Mouse (Mus musculus): ENCODE data around the gene Coro2b.
"Not testable (repeated sequence)": the region's sequence is repeated elsewhere in the genome, so short reads cannot be mapped to it uniquely, and the experiment has no call there.

Coro2b gene

DNA sequence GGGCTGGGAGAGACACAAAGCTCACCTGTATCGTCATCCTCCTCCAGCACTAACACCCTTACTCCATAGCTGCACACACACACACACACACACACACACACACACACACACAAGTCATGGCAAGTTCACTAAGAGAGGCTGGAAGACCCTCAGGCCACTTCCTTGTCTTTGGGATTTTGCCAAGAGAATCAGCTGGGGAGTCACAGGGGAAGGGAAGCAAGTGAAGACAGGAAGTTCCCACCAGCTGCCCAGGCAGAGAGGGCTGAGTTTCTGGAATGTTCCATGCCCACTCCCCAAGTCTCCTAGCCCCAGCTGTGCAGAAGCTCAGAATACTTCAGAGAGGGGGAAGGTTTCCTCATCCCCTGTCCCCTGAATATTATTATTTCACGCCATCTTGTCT, 62.6 kb downstream of the Coro2b start:
- no peak for DNase-seq (ENCODE audit: low spot score in 2 of 2)

DNA sequence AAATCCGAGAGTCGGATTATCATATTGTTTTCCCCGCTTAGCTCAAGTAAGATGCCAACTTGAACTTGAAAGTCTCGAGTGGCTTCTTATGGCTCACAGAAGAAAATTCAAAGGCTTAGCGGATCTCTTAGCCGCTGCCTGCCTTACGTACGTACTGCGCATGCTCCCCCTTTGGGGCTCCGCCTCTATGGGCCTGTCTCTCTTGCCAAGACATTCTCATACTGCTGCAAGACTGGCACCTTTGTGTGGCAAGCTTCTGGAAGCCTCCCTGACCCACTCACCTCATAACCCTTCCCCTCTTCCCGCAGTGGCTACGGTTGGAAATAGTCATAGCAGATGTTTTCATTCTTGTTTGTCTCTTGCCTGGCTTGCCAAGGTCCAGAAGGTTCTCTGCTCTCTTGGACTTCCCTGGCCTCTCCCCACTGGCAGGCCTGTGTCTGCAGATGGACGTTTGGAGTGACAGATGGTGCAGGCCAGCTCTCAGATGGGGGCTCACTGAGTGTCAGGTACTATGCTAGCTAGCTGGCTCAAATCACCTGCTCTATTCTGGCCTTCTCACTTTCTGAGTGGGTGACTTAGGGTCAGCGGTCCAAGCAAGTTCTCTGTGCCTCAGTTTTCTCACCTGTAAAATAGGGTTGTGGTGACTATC, 65.2 kb downstream of the Coro2b start:
- no peak for DNase-seq (ENCODE audit: low spot score in 2 of 2)

DNA sequence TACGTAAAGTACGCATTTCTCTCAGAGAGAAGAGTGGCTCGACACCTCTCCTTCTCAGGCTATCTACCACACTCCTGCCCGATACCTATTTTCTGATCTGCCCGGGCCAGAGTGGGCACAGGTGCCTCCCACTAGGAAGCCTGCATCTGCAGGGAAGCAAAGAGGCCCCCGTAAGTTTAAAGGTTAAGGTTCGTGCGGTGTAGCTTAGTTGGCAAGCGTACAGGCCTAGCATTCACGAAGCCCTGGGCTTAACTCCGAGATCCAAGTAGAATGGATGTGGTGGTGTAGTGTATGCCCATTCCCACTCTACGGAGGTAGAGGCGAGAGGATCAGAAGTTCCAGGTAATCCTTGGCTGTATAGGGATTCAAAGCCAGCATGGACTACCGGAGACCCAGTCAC, 65.8 kb downstream of the Coro2b start:
- DNase-seq (ENCODE audit: low spot score in 2 of 2), result no peak

GRCm38 (mm10) chr9:62470398-62470797, 66.4 kb downstream of the Coro2b start:
- peak; percentile 63 to 67 for DNase-seq (ENCODE audit: low spot score in 2 of 2)

GRCm38 (mm10) chr9:62469696-62470095, 67.1 kb downstream of the Coro2b start:
- DNase-seq (ENCODE audit: low spot score in 2 of 2), result no peak

GRCm38 (mm10) chr9:62469143-62469542, 67.7 kb downstream of the Coro2b start:
- DNase-seq (ENCODE audit: low spot score in 2 of 2), result no peak

DNA sequence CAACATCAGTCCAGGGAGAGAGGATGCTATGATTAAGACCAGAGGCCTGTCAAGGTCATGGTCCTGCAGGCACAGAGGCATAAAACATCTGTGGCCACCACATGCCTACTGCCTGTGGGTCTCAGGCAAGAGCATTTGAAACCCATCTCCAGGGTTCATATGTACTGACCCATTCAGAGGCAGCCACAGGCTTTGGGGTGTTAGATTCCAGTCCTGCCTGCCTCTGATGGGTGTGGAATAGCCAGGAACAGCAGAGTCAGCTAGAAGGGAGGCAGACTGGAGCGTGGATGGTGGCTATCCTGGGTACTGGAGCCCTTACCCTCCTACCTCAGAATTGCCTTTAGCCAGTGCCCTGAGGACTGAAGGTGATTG, 69.4 kb downstream of the Coro2b start:
- DNase-seq (ENCODE audit: low spot score in 2 of 2), result no peak

- no peak for DNase-seq (ENCODE audit: low spot score in 2 of 2)
Observed at GRCm38 (mm10) chr9:62466742-62467412, 70.0 kb downstream of the Coro2b start.

DNA sequence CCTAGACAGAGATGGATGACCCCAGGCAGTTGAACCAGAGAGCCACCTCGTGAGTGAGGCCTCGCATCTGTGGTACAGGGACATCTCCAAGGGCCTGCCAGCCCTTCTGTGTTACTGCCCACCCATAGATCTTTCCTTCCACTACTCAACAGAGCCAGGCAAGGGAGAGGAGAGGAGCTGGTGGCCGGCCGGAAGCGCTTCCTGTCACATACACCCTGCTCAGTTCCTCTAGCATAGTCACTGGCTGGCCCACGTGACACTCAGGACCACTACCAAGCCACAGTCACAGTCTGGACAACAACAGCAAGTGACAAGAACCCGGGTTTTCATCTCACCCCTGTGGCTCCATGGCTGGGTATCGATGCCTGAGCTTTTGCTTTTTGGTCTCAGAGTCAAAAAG, 70.8 kb downstream of the Coro2b start:
- DNase-seq (ENCODE audit: low spot score in 2 of 2), result no peak

DNA sequence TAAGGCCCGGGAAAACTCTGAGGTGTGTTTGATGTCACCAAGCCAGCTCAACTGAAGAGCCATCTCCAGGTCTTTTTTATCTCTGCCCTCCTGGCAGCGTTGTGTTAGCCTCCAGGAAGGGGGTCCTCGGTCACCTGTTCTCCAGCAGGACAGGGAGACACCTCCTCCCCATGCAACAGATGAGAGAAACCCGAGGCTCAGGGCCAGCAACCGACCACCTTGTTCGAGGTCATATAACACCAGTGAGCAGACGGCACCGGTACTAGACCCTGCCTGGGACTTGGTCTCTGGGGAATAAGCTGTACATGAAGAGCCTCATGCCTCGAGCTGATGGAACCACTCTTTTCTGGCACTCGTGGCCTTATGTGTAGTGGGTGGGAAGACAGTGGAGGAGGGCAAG, 72.1 kb downstream of the Coro2b start:
- no peak for DNase-seq (ENCODE audit: low spot score in 2 of 2)

DNA sequence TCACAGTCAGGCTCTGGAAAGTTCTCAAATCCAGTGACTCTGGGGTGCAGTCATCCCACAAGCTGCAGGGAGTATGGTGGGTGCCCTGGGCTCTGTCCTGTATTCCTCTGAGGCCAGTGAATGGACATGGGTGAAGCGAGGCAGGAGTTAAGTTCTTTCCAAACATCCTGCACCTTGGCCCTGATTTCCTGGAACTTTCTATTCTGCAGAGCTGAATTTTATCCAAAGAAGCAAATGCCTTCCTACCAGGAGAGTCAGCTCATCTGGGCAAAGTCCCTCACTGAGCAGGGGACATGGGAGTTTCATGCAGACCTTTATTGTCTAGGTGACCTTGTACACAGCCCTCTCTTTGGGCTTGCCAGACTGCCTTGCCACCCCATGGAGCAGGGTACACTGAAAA, 75.1 kb downstream of the Coro2b start:
- no peak for DNase-seq (ENCODE audit: low spot score in 2 of 2)

- no peak for DNase-seq (ENCODE audit: low spot score in 2 of 2)
Observed at GRCm38 (mm10) chr9:62461095-62461494, 75.7 kb downstream of the Coro2b start.

- no peak for DNase-seq (ENCODE audit: low spot score in 2 of 2)
Observed at GRCm38 (mm10) chr9:62460086-62460485, 76.8 kb downstream of the Coro2b start.

DNA sequence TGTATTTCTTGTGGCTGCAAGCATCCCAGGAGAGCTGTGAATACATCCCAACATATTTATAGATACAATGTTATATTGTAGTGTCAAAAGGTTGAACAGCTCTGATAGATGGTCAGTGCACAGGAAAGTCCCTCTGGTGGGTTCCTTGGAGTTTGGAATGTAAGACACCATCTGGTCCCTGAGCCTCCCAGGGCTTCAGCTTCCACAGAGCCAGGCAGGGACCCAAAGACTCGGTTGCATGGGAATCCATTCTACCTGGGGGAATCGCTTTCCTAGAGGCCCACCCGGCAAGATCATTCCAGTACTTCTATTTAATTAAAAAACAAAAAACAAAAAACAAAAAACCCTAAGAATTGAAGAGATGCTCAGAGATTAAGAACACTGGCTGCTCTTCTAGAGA, 78.4 kb downstream of the Coro2b start:
- DNase-seq (ENCODE audit: low spot score in 2 of 2), result no peak

GRCm38 (mm10) chr9:62456015-62456414, 80.8 kb downstream of the Coro2b start:
- no peak for DNase-seq (ENCODE audit: low spot score in 2 of 2)

GRCm38 (mm10) chr9:62455210-62455969, 81.5 kb downstream of the Coro2b start:
- no peak for DNase-seq (ENCODE audit: low spot score in 2 of 2)

GRCm38 (mm10) chr9:62452373-62452993, 84.4 kb downstream of the Coro2b start:
- DNase-seq (ENCODE audit: low spot score in 2 of 2), result no peak

DNA sequence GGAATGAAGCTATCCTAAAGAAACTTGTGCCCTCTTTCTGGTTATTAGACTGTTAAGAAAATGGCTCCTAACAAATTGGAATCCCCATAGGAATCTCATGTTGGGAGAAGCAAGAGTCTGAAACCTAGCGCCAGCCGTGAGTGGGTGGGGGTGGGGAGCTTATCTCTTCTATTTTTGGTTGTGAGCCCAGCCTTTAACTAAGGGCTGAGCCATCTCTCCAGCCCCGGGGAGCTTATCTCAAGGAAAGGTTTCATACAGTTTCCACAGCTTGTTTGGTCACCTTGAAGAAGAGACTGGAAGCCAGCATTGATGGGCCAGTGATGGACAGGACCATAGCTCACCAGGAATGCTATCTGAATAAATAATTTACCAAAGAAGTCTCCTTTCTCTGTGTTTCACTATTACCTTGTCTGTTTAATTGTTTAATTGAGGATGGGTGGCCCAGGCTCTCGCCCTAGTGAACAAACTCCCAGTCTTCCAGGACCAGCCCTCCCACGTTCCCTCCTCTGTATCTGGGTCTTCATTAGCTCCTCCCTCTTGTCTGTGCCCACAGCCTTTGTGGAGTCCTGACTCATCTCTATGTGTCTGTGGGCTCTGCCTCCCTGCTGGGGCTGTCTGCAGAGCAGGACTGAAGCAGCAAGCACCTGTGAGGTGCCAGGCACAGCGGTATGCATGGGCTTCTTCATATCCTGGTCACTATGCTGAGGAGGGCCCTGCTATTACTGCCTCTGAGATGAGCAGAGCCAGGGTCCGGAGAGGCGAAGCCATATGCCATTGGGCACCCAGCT, 85.1 kb downstream of the Coro2b start:
- DNase-seq (ENCODE audit: low spot score in 2 of 2), result no peak

- no peak for DNase-seq (ENCODE audit: low spot score in 2 of 2)
Observed at GRCm38 (mm10) chr9:62450862-62451261, 86.0 kb downstream of the Coro2b start.

GRCm38 (mm10) chr9:62450355-62450754, 86.5 kb downstream of the Coro2b start:
- no peak for DNase-seq (ENCODE audit: low spot score in 2 of 2)

- DNase-seq (ENCODE audit: low spot score in 2 of 2), result not testable (repeated sequence)
Observed at GRCm38 (mm10) chr9:62447337-62447736, 89.5 kb downstream of the Coro2b start.

DNA sequence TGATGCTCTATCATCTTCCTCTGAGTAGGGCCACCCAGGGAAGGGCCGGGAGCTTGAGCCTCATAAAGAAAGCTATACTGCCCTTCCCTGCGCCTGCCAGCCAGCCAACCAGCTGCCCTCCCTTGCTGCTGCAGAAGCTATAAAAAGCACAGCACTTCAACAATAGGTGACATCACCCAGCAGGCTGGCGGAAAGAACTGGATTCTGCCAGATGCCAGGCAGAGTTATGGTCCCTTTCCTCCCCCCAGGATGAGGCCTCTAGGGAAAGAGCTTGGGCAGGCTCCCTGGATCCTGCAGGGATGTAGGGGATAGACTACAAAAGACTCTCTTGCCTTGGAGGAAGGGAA, 98.1 kb downstream of the Coro2b start:
- DNase-seq (ENCODE audit: low spot score in 2 of 2), result peak; percentile 62 to 82
